Mouse (Mus musculus): ENCODE measurements around the gene Gm6408.
"Not testable (repeated sequence)": the region's sequence is repeated elsewhere in the genome, so short reads cannot be mapped to it uniquely, and the experiment has no call there.

The Gm6408 gene

GRCm38 (mm10) chr5:146481665-146482064 is at the start of gene Gm6408:
Gm6408 (plus strand) TSS chr5:146481965.
- DNase-seq (ENCODE audit: low spot score) = not testable (repeated sequence)

DNA sequence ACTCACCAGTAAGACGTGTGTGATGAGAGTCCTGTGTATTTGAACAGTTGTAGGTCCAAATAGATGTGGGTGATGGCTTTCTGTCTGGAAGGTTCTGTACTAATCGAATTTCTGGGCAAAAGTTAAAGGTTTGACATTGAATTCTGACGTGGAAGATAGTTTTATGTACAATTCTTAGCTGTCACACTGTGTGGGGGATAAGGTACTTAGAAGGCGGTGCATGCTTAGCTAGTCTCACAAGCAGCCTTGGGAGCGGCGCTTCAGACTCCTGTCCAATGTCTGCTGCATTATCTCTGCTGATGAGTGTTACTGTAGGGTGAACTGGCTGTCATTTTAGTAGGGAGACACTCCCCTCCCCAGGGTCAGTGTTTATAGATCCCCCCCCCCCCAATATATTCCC is 49.3 kb upstream of the Gm6408 start:
- DNase-seq (ENCODE audit: low spot score) = no peak

- DNase-seq (ENCODE audit: low spot score) = no peak
Observed at GRCm38 (mm10) chr5:146435316-146435715, 46.4 kb upstream of the Gm6408 start.

GRCm38 (mm10) chr5:146436796-146437195 is 45.0 kb upstream of the Gm6408 start:
- no peak for DNase-seq (ENCODE audit: low spot score)

DNA sequence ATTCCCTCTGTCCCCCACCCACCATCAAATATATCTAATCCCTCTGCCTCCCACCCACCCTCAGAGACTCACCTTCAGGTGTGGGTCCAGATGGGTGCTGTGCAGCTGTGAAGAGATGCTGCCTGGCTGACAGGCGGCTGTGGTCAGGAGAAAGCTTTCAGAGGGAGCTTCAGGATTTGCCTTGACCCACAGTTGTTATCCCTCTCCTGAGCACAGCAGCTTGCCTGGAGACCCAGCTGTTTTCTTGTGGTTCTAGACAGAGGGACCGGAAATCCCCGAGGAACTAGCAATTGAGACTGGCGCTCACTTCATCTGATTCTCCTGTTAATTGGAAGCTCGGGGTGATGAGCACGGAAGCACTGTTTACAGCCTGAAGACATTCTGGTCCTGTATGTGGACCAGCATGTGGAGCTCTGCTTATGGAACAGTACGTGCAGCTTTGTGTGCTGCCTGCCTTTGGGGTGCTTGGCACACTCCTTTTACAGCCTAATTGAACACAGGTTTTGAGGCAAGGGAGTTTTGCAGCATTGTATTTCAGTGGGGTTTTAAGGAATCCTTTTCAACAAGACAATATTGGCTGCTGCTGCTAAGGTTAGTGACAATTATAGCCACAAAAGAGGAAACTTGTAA is 42.5 kb upstream of the Gm6408 start:
- DNase-seq (ENCODE audit: low spot score) = no peak

DNA sequence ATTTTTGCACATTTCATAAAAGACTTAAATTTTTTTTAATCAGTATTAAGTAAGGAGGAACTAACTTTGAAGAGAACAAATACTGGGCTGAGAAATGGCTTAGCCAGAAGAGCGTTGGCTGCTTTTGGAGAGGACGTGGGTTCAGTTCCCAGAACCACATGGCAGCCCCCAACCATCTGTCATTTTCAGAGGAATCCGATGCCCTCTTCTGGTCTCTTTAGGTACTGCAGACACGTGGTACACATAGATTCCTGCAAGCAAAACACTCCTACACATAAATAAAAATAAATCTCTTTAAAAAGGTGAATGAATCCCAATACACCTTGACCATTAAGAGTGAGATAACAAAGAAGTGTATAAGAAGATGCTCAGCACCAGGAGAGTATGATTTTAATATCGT is 41.5 kb upstream of the Gm6408 start:
- DNase-seq (ENCODE audit: low spot score) = no peak

DNA sequence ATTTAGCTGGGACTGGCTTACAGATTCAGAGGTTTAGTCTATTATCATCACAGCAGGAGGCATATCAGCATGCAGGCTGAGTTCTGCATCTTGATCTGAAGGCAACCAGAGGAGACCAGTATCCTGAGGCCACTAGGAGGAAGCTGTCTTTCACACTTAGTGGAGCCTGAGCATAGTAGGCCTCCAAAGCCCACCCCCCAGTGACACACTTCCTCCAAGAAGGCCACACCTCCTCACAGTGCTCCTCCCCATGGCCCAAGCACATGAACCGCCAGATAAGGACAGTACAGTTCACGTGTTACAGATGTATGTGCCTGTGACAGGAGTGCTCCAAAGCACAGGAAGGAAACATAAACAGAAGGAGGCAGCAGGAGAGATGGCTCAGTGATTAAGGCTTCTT is 39.0 kb upstream of the Gm6408 start:
- no peak for DNase-seq (ENCODE audit: low spot score)

GRCm38 (mm10) chr5:146446633-146447032 is 35.1 kb upstream of the Gm6408 start:
- no peak for DNase-seq (ENCODE audit: low spot score)

GRCm38 (mm10) chr5:146451592-146452254 is 30.0 kb upstream of the Gm6408 start:
- DNase-seq (ENCODE audit: low spot score) = no peak

GRCm38 (mm10) chr5:146453556-146453955 is 28.2 kb upstream of the Gm6408 start:
- DNase-seq (ENCODE audit: low spot score) = no peak

DNA sequence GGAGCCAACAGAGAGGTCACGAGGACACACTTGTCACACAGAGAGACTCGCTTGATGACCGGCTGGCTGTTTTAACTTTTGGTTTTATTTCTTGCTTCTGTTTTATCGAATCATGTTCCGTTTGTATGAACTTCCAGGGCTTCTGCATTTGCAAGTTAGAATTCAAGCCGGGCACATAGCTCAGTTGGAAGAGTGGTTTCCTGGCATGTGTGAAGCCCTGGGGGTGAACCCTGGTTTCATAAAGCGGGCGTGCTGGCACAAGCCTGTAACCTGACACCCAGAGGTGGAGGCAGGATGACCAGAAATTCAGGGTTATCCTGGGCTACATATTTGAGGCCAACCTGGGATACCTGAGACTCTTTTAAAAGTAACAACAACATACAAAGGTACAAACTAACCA is 20.2 kb upstream of the Gm6408 start:
- no peak for DNase-seq (ENCODE audit: low spot score)

DNA sequence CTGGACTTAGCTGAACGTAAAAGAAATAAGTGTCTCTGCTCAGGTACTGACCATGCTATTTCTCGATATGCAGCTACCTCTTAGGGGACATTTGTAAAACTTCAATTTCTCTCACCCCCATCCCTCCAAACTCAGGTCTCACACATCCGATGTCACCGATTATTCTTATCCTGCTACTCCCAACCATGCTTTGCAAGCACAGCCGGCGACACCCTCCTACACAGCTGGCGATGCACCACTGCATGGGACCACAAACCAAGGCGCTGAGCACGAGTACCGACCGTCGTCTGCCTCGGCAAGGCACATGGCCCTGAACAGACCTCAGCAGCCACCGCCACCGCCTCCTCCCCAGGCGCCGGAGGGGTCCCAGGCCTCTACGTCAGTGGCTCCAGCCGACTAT is 15.1 kb upstream of the Gm6408 start:
- no peak for DNase-seq (ENCODE audit: low spot score)

DNA sequence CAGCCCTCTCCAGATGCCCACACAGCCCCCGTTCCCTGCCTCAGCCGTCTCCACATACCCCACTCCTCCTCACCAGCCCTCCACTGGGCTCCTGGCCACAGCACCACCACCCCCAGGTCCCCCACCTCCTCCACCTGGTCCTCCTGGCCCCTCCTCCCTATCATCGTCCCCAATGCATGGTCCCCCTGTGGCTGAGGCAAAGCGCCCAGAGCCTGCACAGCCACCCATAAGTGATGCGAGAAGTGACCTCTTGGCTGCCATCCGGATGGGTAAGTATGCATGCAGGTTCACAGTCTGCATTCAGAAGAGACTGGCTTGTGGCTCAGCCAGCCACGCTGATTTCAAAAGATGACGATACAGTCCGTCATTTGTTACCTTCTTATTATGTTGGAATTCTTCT is 13.5 kb upstream of the Gm6408 start:
- no peak for DNase-seq (ENCODE audit: low spot score)

- DNase-seq (ENCODE audit: low spot score) = no peak
Observed at GRCm38 (mm10) chr5:146470821-146471220, 10.9 kb upstream of the Gm6408 start.

DNA sequence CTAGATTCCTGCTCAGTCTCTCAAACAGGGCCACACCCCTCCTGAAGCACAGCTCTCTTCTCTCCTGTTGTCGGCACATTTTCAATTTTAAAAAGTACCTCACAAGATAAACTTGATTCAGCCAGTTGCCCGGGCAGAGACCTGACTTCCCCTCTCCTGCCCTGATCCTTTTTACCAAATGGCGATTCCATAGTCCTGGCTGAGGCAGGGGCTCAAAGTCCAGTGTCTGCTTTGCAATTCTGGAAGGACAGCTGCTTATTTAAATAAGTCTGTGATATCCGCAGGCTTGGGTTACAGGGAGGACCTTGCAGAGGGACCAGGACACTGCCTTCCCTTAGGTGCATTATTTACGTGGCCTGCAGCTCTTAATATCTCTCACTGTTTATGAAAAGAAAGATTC is 10.5 kb upstream of the Gm6408 start:
- no peak for DNase-seq (ENCODE audit: low spot score)

- DNase-seq (ENCODE audit: low spot score) = no peak
Observed at GRCm38 (mm10) chr5:146471821-146472220, 9.9 kb upstream of the Gm6408 start.

DNA sequence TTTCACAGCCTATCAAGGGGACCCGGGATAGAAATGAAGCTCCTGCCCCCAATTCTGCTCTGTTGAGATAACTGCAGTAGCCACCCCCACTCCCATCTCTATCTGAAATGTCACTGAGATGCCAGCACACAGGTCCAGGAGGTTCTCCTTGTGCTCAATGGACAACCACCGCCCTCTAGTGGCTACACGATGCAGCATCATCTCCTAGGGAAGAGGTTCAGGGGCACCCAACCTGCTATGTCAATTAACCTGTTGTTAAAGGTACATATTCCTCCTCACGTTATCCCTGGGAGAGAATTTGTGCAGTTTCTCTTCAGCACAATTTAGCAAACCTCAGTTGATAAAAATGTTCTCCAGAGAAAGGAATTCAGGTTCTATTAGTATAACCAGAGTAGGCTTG is 2.2 kb upstream of the Gm6408 start:
- peak; percentile 51 for DNase-seq (ENCODE audit: low spot score)

- DNase-seq (ENCODE audit: low spot score) = not testable (repeated sequence)
Observed at GRCm38 (mm10) chr5:146488959-146489358, 7.2 kb downstream of the Gm6408 start.

GRCm38 (mm10) chr5:146491063-146491462 is 9.3 kb downstream of the Gm6408 start, which contains the start of gene Gm6370:
Gm6370 (plus strand) TSS chr5:146491363.
- not testable (repeated sequence) for DNase-seq (ENCODE audit: low spot score)

DNA sequence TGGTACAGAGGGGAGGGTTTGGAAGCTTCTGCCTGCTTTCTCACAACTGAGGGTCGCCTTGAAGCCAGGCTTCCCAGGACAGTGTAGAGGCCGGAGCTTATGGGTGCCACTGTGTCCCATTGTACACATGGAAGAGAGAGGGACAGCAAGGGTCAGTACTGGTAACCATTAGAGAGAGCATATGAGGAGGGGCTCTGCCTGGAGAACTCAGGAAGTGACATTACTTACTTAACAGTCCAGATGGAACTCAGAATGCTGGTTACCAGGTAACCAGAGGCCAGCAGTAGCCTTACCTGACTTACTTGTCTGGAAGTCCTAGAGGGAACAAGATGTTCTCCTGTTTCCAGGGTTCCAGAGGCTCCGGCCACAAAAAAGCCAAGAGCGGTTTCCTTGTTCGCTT is 20.3 kb downstream of the Gm6408 start, which contains the start of gene 4930449I24Rik:
TSS of gene 4930449I24Rik (plus strand) at position 301 of the 400 bp plus-strand sequence.
- not testable (repeated sequence) for DNase-seq (ENCODE audit: low spot score)

- not testable (repeated sequence) for DNase-seq (ENCODE audit: low spot score)
Observed at GRCm38 (mm10) chr5:146513823-146514222, 32.1 kb downstream of the Gm6408 start, which contains the start of gene Gm3402. Gm3402 (plus strand) TSS chr5:146514123.

DNA sequence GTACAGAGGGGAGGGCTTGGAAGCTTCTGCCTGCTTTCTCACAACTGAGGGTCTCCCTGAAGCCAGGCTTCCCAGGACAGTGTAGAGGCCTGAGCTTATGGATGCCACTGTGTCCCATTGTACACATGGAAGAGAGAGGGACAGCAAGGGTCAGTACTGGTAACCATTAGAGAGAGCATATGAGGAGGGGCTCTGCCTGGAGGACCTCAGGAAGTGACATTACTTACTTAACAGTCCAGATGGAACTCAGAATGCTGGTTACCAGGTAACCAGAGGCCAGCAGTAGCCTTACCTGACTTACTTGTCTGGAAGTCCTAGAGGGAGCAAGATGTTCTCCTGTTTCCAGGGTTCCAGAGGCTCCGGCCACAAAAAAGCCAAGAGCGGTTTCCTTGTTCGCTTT is 43.7 kb downstream of the Gm6408 start, which contains the start of gene Gm3404:
TSS of gene Gm3404 (plus strand) at position 301 of the 400 bp plus-strand sequence.
- DNase-seq (ENCODE audit: low spot score) = not testable (repeated sequence)
